Mouse (Mus musculus) inflammation-experienced regulatory T-cells, adult 6 months (primary cell): ENCODE data around the gene Slc7a9. TPM values are rescaled to one million over a fixed set of nuclear protein-coding genes. Genes with fewer than 3 reads are reported as not detected.

ENCODE experiments used
- ATAC-seq: one replicate; pipeline ENCODE4 v1.8.0; 2017
- polyA plus RNA-seq, 3 experiments: library from polyadenylated mRNA; unstranded; fragments of 100-300 nt; shearing (Covaris generic); gene quantifications; one replicate each; pipeline ENCODE4 v1.2.1; 2017

Gene Slc7a9
- polyA plus RNA-seq: not detected

GRCm38 (mm10) chr7:35447996-35448846, at the start of gene Slc7a9:
Gene Slc7a9, plus strand, starts transcription at chr7:35448796.
- no peak for ATAC-seq

- no peak for ATAC-seq
These were observed 47.4 kb upstream of the Slc7a9 start for GRCm38 (mm10) chr7:35401169-35401568.

GRCm38 (mm10) chr7:35415226-35415625, 33.4 kb upstream of the Slc7a9 start:
- no peak for ATAC-seq

- no peak for ATAC-seq
These were observed 32.6 kb upstream of the Slc7a9 start for GRCm38 (mm10) chr7:35415801-35416653.

- no peak for ATAC-seq
These were observed 32.0 kb upstream of the Slc7a9 start for GRCm38 (mm10) chr7:35416654-35416948.

GRCm38 (mm10) chr7:35423071-35423470, 25.5 kb upstream of the Slc7a9 start:
- ATAC-seq: no peak

GRCm38 (mm10) chr7:35428146-35428545, 20.4 kb upstream of the Slc7a9 start:
- ATAC-seq: no peak

- no peak for ATAC-seq
These were observed 13.3 kb upstream of the Slc7a9 start for GRCm38 (mm10) chr7:35435266-35435665.

- no peak for ATAC-seq
These were observed 1.1 kb upstream of the Slc7a9 start for GRCm38 (mm10) chr7:35447501-35447900.

- ATAC-seq: no peak
These were observed 271 bp downstream of the Slc7a9 start for GRCm38 (mm10) chr7:35448867-35449266.

- ATAC-seq: no peak
These were observed 7.7 kb downstream of the Slc7a9 start for GRCm38 (mm10) chr7:35456091-35456814.

- no peak for ATAC-seq
These were observed 12.4 kb downstream of the Slc7a9 start for GRCm38 (mm10) chr7:35460971-35461370.

GRCm38 (mm10) chr7:35465027-35465426, 16.4 kb downstream of the Slc7a9 start:
- ATAC-seq: no peak

GRCm38 (mm10) chr7:35467856-35468255, 19.3 kb downstream of the Slc7a9 start:
- no peak for ATAC-seq

- ATAC-seq: no peak
These were observed 22.2 kb downstream of the Slc7a9 start for GRCm38 (mm10) chr7:35470794-35471193.

GRCm38 (mm10) chr7:35476457-35476856, 27.9 kb downstream of the Slc7a9 start:
- no peak for ATAC-seq

- no peak for ATAC-seq
These were observed 36.5 kb downstream of the Slc7a9 start for GRCm38 (mm10) chr7:35485126-35485525.

GRCm38 (mm10) chr7:35486553-35486952, 38.0 kb downstream of the Slc7a9 start:
- ATAC-seq: no peak

- no peak for ATAC-seq
These were observed 41.6 kb downstream of the Slc7a9 start for GRCm38 (mm10) chr7:35490186-35490585.

- no peak for ATAC-seq
These were observed 42.4 kb downstream of the Slc7a9 start for GRCm38 (mm10) chr7:35491005-35491404.

GRCm38 (mm10) chr7:35497516-35497915, 48.9 kb downstream of the Slc7a9 start:
- ATAC-seq: no peak

GRCm38 (mm10) chr7:35501995-35502394, 53.4 kb downstream of the Slc7a9 start:
- ATAC-seq: no peak
